Mouse (Mus musculus): ENCODE results near the gene M1ap.
A peak's percentile ranks its signal among the peaks of the same experiment; 100 is the strongest.

GRCm38 (mm10) chr6:83023008-83023407, 76.3 kb downstream of the M1ap start:
- peak; percentile 18; the same call in 1 of the 2 replicates for TF ChIP-seq GATA1 (IDR thresholded peaks at IDR 0.05; ENCODE audit: low read length)
- TF ChIP-seq TAL1 (IDR thresholded peaks at IDR 0.05; ENCODE audit: low read length), result peak; percentile 16; the same call in 1 of the 3 replicates

Data from erythroblast, embryonic 14.5 days (primary cell).